Mouse (Mus musculus): ENCODE data around the gene Mob2.
A peak's percentile ranks its signal among the peaks of the same experiment; 100 is the strongest.

Mob2 gene

DNA sequence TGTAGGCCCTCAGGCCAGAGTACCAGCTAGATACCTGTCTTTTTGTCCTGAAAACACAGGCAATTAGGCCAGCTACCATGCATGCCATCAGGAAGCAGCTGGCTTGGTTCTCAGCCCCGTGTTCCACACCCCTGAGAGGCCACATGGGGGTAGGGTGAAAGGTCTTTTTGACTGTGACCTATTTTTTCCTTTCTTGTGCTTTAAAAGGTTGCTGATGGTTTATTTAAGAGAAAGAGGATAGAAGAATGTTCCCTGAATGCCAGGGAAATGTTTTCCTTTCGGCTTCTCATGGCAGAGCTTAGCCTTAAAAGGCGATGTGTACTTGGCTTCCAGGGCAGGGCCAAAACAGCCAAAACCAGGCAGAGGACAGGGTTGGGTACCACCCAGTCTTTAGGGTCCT, 40.0 kb downstream of the Mob2 start:
- DNase-seq (ENCODE audit: low spot score), result no peak

DNA sequence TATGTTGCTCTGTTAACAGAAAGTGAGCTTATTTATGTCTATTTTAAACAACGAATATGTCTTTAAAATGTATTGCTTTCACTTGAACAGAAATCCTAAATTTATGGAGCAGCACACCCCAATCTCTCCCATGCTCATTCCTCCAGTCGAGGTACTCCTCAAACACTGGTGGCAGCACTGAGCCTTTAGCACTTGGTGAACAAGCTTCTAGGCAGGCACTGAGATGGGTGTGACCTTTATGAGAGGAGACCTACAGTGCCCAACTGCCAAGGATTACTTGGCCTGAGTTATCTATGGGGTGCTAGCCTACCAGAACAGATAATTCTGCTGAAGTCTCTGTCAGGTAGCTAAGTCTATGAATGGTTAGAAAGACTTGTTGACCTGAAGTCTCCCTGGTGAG, 41.2 kb downstream of the Mob2 start:
- no peak for DNase-seq (ENCODE audit: low spot score)

DNA sequence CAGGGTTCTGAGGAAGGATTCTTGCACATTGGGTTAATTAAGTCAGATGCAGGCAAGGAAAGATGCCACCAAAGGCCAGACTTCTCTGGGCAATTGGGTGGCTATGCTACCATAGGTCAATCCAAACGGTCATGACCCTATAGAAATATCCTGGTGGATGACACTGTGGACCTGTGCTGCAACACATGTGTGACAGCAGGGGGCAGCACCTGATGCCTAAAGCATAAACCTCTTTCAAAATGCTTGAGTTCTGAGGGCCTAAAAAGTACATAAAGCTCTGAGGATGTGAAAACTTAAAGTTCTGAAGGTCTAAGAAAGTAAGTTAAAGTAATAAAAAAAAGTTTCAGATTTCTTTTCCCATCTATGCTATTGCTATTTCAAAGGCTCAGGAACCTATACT, 44.3 kb downstream of the Mob2 start:
- peak; percentile 67 for DNase-seq (ENCODE audit: low spot score)

DNA sequence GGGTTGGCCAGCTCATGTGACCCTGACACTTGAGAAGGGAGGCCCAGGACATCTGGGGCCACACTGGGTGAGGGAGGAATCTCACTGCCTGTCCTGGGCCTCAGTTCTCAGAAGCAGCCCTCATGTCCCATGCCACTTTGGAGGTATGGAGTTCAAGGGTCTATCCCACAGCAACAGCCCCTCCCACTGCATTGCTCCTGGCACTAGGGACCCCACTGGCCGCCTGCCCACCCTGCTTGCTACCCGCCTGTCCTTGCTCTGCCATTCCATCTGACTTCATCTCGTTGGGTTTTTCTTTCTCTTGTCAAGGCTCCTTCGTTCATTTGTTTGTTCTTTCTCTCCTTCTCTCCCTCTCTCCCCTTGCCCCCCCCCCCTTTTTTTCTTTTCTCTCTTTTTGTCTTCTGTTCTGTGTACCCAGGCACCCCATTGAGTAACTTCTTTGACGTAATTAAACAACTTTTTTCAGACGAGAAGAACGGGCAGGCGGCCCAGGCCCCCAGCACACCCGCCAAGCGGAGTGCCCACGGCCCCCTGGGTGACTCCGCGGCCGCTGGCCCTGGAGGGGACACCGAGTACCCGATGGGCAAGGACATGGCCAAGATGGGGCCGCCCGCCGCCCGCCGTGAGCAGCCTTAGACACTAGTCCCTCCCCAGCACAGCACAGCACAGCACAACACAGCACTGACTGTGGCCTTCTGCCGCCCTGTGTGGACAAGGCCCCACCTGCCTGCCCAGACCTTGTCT, 59.1 kb downstream of the Mob2 start:
- DNase-seq (ENCODE audit: low spot score), result no peak

DNA sequence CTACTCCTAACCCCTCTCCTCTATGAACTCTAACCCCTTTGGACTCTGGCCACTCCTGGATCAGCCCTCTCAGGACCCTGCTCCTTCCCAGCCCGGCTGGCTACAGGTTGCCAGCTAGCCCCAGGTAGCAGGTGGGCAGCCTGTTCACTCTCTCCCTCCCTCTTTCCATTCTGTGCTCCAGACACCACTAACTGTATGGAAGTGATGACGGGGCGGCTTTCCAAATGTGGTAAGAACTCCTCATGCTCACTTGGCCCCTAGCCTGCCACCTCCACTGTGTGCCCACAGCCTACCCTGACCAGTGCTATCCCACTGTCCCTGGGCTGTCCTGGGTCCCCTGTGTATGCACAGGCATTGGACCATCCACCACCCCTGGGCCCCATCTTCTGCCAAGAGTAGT, 60.2 kb downstream of the Mob2 start:
- DNase-seq (ENCODE audit: low spot score), result no peak

DNA sequence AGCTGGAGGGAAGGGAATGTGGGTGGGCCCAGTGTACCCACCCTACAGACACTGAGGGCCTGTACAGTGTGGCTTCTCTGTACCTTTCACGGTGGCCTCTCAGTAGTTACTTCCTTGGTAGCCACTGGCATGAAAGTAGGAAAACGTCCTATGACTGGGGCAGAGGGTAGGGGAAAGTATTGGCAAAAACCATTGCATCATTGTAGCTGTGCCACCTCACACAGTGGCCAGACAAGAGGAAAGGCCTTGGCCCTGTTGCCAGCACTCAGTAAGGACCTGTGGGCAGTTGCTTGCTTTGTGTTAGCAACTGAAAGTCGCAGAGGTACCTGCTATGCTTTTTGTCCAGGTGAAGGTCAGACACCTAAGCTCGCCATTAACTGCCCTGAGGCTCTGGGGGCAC, 66.7 kb downstream of the Mob2 start:
- no peak for DNase-seq (ENCODE audit: low spot score)

DNA sequence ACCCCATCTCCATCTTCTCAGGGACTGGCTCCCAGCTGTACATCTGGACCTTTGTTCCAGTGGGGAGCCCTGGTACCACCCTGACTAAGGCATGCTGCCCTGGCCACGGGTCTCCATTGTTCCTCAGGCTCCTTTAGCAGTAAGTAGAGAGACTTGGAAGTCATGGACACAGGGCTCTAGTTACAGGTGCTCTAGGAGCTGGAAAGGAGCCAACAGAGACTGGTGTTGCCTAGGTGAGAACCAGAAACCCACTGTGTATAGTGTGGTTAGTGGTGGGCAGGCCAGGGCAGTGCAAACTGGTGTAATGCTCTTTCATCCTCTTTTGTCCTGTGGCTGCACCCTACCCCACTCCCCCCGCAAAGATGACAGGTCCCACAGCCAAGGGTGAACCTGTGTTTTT, 69.7 kb downstream of the Mob2 start:
- DNase-seq (ENCODE audit: low spot score), result no peak

DNA sequence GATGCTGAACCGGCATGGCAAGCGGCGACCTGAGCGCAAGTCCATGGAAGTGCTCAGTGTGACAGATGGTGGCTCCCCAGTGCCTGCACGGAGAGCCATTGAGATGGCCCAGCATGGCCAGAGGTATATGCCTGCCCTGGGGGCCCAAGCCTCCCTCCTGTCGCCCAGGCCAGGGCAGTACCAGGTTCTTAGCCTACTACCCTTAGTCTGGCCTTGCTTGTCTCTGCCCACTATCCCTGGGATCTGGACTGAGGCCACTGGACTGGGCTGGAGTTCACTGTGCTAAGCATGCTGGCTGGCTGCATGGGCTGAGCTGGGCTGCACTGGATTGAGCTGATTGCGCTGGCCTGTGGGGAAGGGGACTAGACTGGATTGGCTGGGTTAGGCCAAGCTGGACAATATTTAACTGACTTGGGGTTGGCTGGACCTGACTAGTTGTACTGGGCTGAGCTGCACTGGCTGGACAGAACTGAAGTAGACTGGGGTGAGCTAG, 72.5 kb downstream of the Mob2 start:
- no peak for DNase-seq (ENCODE audit: low spot score)

DNA sequence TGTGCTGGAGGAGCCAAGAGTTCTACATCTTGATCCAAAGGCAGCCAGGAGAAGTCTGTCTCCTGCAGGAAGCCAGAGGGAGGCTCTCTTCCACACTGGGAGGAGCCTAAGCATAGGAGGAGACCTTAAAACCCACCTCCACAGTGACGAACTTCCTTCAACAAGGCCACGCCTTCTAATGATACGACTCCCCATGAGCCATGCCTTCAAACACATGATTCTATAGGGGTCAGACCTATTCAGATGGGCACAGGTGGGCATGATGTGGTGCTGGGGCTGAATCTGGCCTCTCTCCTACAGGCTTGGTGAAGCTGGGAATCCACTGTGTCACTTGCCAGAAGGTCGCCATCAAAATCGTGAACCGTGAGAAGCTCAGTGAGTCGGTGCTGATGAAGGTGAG, 79.6 kb downstream of the Mob2 start:
- DNase-seq (ENCODE audit: low spot score), result no peak

DNA sequence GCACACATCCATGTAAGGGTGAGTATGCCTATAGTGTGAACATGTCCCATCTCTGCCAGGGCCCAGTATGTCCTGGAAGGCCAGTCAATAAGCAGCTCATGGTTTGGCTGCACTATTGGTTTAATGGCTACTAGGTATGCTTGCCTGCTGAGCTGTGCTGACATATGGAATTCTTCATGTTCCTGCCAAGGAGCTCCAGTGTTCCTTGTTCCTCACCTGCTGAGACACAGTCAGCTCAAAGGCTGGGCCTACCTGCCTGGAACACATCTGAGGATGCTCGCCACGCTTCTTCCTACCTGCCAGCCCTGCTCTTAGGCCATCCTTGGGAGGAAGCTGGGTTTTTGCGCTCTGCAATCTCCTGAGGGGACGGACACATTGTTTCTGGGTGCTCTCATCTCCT, 81.6 kb downstream of the Mob2 start:
- DNase-seq (ENCODE audit: low spot score), result no peak

DNA sequence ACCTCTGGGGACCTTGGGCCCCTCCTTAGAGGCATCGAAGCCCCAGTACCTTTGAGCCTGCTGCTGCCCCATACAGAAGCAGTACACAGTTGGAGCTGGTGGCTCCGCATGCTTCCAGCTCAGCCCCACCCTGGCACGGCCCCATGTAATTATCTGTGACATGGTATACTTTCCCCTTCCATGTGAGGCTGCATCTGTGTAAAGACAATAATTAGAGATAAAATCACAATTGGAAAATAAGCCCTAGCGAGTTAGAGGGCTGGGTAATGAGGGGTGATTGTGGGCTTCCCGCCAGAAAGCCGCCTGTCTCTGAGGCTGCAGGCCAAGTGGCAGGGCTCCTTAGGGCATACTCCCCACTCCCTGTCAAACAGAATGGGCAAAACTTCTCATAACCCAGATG, 82.9 kb downstream of the Mob2 start:
- no peak for DNase-seq (ENCODE audit: low spot score)

DNA sequence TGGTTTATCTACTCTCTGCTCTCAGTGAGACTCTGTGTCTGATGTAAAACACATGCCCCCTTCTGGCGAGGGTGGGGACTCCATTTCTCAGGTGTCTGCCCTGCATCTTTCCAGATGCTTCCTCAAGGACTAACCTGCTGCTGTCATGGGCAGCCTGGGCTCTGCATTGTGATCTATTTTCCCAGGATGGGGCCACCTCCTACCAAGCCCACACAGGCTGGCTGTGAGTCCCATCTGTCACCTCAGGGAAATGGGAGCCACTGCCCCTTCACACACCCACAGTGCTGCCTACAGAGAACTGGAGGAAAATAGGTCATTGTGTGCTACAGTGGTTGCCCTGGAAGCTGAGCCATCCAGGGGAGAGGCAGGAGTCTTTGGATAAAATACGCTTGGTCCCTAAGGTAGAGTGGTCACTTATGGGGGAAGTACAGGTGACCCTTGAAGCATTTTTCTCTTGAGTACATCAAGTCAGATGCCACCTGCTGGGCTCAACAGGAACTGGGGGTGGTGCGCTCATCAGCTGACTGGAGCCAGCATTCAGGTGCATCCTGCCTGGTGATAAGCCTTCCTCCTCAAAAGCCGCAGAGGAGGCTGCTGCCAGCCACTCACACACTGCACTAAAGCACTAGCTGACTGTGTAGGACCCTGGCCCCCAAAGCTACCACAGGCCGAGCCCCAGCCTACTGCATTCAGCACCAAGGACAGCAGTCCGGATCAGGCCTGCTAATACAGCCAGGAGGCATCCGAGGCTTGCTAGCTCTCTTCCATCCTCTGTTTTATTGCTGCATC, 87.8 kb downstream of the Mob2 start:
- DNase-seq (ENCODE audit: low spot score), result peak; percentile 72

DNA sequence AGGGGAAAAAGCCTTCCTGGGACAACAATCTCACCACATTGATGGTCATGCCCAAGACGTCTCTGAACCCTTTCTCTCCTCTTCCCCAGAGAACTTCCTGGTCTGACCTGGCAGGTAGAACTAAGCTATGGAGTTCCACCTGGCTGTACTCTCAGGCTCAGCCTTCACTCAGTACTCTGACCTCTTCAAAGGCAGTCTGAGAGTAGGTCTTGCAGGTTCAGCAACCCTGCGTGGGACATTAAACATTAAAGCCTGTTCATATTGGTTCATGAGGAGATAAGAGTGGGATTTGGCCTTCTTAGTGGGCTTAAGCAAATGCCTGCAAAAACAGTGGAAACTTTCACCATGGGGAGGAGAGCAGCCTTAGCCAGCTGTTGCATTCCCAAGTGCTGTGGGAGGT, 94.6 kb downstream of the Mob2 start:
- no peak for DNase-seq (ENCODE audit: low spot score)

DNA sequence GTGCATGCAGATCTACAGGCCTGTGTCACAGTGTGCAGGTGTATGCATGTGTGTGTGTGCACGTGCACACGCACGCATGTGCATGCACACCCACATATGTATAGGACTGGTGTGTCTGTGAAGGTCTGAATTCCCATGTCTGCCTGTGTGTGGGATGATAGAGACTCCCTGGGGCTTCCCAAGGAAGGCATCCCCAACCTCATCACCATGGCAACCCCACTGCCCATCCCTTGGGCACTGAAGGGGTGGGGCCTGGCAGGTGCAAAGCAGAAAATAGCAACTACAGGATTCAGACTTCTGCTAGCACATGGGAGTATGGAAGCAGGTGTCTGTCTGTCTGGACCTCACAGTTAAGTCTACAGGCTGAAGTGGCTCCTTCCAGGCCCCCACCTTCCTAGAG, 98.3 kb downstream of the Mob2 start:
- no peak for DNase-seq (ENCODE audit: low spot score)

DNA sequence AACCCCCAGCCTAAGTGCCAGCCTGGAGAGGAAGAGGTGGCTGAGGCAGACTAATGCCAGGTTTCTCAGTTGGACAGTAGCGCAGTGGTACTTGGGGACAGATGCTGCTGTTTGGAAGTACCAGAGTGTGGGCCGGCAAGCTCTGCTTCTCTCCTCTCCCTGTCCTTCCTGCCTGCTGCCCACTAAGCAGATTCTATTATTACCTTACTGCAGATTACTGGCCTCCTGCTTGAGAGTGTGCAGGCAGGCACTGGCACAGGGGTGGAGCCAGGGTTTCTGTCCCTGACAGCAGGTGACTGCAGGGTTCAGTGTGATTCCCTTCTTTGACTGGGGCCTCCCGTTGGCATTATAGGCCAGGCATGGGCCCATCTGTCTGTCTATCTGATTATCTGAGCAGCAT, 99.4 kb downstream of the Mob2 start:
- no peak for DNase-seq (ENCODE audit: low spot score)

DNA sequence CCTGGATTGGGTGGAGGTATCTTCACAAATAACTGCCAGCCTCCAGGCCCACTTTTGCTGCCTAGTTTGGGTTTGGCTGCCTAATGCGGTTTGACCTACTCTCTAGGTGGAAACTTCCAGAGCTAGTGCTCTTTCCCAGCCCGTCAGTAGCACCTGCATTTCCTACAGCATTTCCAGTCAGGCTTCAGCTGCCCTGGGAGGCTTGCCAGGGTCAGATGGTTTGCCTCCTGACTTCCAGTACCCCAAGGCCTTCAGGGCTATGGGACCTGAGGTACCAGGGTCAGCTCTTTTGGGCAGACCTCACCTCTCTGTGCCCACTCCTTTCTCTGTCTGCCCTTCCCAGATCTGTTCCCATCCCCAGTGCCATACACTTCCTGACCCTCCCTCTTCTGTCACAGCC, 99.9 kb downstream of the Mob2 start:
- no peak for DNase-seq (ENCODE audit: low spot score)

DNA sequence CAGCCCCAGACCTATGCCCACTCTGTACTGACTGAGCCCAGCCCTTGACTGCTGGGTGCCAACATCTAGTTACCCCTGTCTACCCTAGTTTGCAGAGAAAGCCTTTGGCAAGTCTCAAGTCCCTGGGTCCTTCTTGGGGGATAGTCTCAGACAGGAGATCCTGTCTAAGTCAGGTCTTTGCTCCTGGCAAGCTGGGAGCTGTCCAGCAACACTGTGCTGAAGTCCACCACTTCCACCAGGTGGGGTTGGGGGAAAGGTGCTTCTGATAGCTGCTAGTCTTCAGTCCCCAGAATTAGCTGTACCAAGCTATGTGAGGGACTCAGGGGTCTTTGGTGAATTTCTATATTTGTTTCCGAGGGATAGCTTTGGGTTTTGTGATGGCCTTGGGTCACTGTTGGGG, 101.7 kb downstream of the Mob2 start:
- DNase-seq (ENCODE audit: low spot score), result peak; percentile 60
